Mouse (Mus musculus): ENCODE measurements around the gene Ppm1m. TPM values are rescaled to one million over a fixed set of nuclear protein-coding genes. Genes with fewer than 3 reads are reported as not detected.

The Ppm1m gene
- total RNA-seq, 2 experiments from 2014 or later, result 19.4 to 21.8 TPM

DNA sequence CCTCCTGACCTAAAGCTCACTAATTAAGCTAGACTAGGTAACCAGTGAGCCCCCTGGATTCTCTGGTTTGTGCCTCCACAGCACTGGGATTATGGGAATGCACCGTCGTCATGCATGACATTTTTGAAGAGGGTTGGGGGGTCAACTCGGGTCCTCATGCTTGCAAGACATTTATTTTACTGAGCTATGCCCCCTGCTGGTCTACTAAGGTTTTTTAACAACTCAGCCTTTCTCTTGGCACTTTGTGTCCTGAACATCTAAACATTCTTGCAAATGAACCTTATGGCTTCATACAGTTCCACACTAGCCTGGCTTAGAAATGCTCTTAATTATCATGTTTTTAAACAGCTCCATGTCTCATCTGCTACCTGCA is 31.2 kb upstream of the Ppm1m start:
- DNase-seq (ENCODE audit: low spot score in 2 of 2), result no peak
- TF ChIP-seq CTCF (conservative IDR thresholded peaks at IDR 0.05), result peak; percentile 70

GRCm38 (mm10) chr9:106230051-106230733 is 30.6 kb upstream of the Ppm1m start:
- no peak for DNase-seq (ENCODE audit: low spot score in 2 of 2)
- no peak for TF ChIP-seq CTCF (conservative IDR thresholded peaks at IDR 0.05)
- peak overlapping the region; percentile 6; the same call in 1 of the 2 replicates for H3K27ac ChIP-seq
- no peak overlapping the region for H3K4me3 ChIP-seq

More for the DNA sequence above, 31.2 kb upstream of the Ppm1m start:
- Histone ChIP-seq H3K27ac (peak overlapping the region; percentile 6; the same call in 1 of the 2 replicates), H3K4me3 (no peak overlapping the region)

DNA sequence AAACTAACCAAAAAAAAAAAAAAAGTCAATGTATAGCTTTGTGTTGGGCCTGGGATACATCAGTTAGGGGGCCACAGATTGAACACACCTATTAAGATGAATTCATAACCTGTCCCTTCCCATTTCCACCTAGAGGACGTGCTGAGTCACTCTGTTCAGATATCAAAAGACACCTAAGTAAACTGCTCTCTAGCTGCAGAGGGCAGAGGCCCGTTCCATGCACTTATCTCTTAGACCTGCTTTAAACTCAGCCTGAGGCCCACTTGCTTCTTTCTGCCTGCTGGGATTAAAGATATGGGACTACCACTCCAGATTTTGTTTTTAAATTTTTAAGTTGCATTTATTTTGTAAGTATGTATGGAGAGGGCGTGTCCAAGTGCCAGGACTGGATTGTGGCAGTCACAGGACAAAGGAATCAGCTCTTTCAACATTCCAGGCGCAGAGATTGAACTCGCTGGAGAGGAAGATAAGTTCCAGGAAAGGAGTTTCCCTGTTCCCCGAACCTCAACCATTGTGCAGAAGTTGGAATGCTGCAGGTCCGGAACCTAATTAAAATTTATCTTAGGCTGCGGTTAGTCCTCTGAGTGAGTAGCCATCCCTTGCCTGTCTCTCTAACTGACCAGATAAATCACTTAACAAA is 28.4 kb upstream of the Ppm1m start:
- Histone ChIP-seq H3K27ac (no peak overlapping the region), H3K4me3 (no peak overlapping the region)
- TF ChIP-seq CTCF (conservative IDR thresholded peaks at IDR 0.05), result no peak
- no peak for DNase-seq (ENCODE audit: low spot score in 2 of 2)

DNA sequence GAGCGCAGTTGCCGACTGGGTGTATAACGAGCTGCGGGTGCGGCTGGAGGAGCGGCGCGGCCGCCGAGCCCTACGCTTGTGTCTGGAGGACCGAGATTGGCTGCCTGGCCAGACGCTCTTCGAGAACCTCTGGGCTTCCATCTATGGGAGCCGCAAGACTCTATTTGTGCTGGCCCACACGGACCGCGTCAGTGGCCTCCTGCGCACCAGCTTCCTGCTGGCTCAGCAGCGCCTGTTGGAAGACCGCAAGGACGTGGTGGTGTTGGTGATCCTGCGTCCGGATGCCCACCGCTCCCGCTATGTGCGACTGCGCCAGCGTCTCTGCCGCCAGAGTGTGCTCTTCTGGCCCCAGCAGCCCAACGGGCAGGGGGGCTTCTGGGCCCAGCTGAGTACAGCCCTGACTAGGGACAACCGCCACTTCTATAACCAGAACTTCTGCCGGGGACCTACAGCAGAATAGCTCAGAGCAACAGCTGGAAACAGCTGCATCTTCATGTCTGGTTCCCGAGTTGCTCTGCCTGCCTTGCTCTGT is 26.7 kb upstream of the Ppm1m start:
- peak overlapping the region; percentile 49 for H3K4me3 ChIP-seq
- TF ChIP-seq CTCF (conservative IDR thresholded peaks at IDR 0.05), result peak; percentile 61
- DNase-seq (ENCODE audit: low spot score in 2 of 2), result no peak
- H3K27ac ChIP-seq, result peak overlapping the region; percentile 46

GRCm38 (mm10) chr9:106225469-106226150 is 26.1 kb upstream of the Ppm1m start:
- Histone ChIP-seq H3K4me3 (peak overlapping the region; percentile 49), H3K27ac (peak overlapping the region; percentile 46)
- DNase-seq (ENCODE audit: low spot score in 2 of 2), result no peak
- TF ChIP-seq CTCF (conservative IDR thresholded peaks at IDR 0.05), result no peak

DNA sequence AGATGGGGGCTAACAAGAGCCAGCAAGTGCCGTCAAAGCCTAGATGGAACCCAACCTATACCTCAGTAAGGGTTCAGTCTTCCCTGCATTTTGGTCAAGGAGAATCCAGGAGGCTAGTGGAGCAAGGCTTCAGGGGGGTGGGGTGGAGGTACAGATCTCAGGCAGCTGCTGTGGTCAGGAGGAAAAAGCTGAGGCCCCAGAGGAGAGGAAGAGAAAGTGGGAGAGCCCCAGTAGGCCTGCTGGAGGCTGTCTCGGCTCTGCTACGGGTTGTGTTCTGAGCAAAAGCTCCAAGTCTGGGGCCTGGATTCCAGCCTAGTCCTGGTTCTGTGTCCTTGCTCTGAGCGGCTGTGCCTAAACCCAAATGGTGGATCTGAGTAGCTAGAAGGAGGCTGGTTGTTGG is 23.4 kb upstream of the Ppm1m start:
- no peak for TF ChIP-seq CTCF (conservative IDR thresholded peaks at IDR 0.05)
- Histone ChIP-seq H3K27ac (no peak overlapping the region; the same call in 1 of the 2 replicates), H3K4me3 (no peak overlapping the region)
- DNase-seq (ENCODE audit: low spot score in 2 of 2), result no peak

GRCm38 (mm10) chr9:106222261-106222851 is 22.8 kb upstream of the Ppm1m start, which contains the start of gene Tlr9:
TSS of gene Tlr9 (plus strand) at chr9:106222598.
- no peak within 1 kb of the TSS for H3K4me3 ChIP-seq
- no peak for DNase-seq (ENCODE audit: low spot score in 2 of 2)
- H3K27ac ChIP-seq, result no peak within 1 kb of the TSS; the same call in 1 of the 2 replicates
- no peak for TF ChIP-seq CTCF (conservative IDR thresholded peaks at IDR 0.05)

- DNase-seq (ENCODE audit: low spot score in 2 of 2), result no peak
- TF ChIP-seq CTCF (conservative IDR thresholded peaks at IDR 0.05), result no peak
- Histone ChIP-seq H3K4me3 (no peak overlapping the region), H3K27ac (no peak overlapping the region)
Measured at GRCm38 (mm10) chr9:106220894-106221523, 21.5 kb upstream of the Ppm1m start.

GRCm38 (mm10) chr9:106216971-106217370 is 17.4 kb upstream of the Ppm1m start:
- no peak for TF ChIP-seq CTCF (conservative IDR thresholded peaks at IDR 0.05)
- no peak for DNase-seq (ENCODE audit: low spot score in 2 of 2)
- Histone ChIP-seq H3K27ac (no peak overlapping the region), H3K4me3 (no peak overlapping the region)

DNA sequence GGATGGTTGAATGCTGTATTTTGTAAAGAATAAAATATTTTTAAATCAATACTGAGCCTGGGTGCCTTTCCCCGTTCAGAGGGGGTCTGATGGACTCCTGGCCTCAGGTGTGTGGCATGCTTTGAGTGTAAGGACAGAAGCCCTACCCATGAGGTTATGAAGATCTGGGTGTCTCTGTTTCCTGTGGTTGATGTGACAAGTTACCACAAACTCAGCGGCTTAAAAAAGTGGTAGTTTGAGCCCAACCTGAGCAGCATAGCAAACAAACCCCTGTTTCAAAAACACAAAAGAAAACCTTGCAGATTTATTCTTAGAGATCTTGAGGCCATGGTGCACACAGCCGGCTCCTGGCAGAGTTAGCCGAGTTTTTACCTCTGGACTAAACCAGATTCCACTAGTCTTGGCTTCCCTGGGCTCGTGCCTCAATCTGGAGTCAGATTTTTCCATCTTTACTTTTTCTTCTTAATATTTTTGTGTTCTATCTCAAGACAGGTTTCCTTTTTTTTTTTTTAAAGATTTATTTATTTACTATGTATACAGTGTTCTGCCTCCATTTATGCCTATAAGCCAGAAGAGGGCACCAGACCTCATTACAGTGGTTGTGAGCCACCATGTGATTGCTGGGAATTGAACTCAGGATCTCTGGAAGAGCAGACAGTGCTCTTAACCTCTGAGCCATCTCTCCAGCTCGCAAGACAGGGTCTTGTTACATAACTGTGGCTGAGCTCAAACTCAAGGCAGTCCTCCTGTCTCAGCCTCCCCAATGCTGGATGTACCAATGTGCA is 16.0 kb upstream of the Ppm1m start:
- no peak overlapping the region for H3K4me3 ChIP-seq
- no peak for DNase-seq (ENCODE audit: low spot score in 2 of 2)
- TF ChIP-seq CTCF (conservative IDR thresholded peaks at IDR 0.05), result peak; percentile 62
- H3K27ac ChIP-seq, result no peak overlapping the region

GRCm38 (mm10) chr9:106212594-106212981 is 13.0 kb upstream of the Ppm1m start:
- Histone ChIP-seq H3K27ac (no peak overlapping the region; the same call in 1 of the 2 replicates), H3K4me3 (no peak overlapping the region)
- no peak for DNase-seq (ENCODE audit: low spot score in 2 of 2)
- TF ChIP-seq CTCF (conservative IDR thresholded peaks at IDR 0.05), result no peak

Measured in layer of hippocampus, adult 2 months (tissue).